Mouse (Mus musculus) ES-Bruce4 (cell line): ENCODE results near the gene 9930104L06Rik.

ENCODE experiments used
- CTCF ChIP-seq: IDR thresholded peaks from one replicate; pipeline ENCODE4 v1.8.1; 2011; ENCODE audit warnings: low read depth, low read length
- POLR2A ChIP-seq: IDR thresholded peaks from one replicate; pipeline ENCODE4 v1.8.1; 2011; ENCODE audit warnings: low read length; ENCODE audit not compliant: insufficient read depth

DNA sequence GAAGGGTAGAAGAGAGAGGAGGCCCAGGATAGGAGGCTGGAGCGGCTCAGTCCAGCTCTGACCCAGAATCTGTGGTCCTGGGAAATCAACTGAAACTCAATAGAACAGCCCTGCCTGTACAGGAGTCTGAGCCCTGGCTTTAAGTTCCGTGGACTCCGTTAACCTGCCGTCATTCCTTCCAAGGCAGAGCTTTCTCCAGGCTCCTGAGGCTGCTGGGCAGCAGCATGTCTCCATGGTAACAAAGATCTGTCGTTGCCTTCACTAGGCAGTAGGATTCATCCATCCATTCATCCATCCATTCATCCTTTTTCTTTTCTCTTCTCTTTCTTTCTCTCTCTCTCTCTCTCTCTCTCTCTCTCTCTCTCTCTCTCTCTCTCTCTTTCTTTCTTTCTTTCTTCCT lies 33.8 kb downstream of the 9930104L06Rik start:
- TF ChIP-seq CTCF (no peak), POLR2A (no peak)
